Mouse (Mus musculus): ENCODE measurements around the gene Scgb1b17.
"Not testable (repeated sequence)": the region's sequence is repeated elsewhere in the genome, so short reads cannot be mapped to it uniquely, and the experiment has no call there.

Scgb1b17 gene

GRCm38 (mm10) chr7:33063149-33063548 lies at the start of gene Scgb1b17:
Gene Scgb1b17 (plus strand): TSS chr7:33063449.
- not testable (repeated sequence) for DNase-seq

GRCm38 (mm10) chr7:33056461-33056860 lies 6.8 kb upstream of the Scgb1b17 start, which contains the start of gene Scgb2b17:
Gene Scgb2b17 (minus strand): TSS chr7:33056561.
- DNase-seq, result not testable (repeated sequence)
